26 mouse cellular contexts compared by ENCODE assay signal in genomic region chr5:106367312-106367711, GRCm38 (mm10).
"Had no signal": no experiment of that assay in that cellular context is flagged by ENCODE, and none has a peak within 500 bp of the region (broad histone marks: within the 10 kb centered on the region; RNA-seq: fewer than 3 reads in every experiment).

No protein-coding gene starts in this region.

- H3K4me1 ChIP-seq: heart, embryonic 13.5 days; heart, embryonic 15.5 days; hindbrain, embryonic 15.5 days; kidney, embryonic 15.5 days; limb, embryonic 10.5 days; limb, embryonic 12.5 days had no signal

- DNase-seq: gastrocnemius, adult 2 months; gastrocnemius, postnatal 10 days; gastrocnemius, postnatal 25 days; heart, adult 18-20 months; heart, postnatal 14 days; heart, postnatal 36 days; kidney, adult 11 months; kidney, adult 2 months; kidney, adult 9 months; kidney, postnatal 10 days; kidney, postnatal 25 days; kidney, postnatal 4 days; liver had no signal

- H3K4me3 ChIP-seq: gastrocnemius, adult 2 months; heart, embryonic 13.5 days; heart, embryonic 15.5 days; hindbrain, embryonic 13.5 days; hindbrain, embryonic 15.5 days; kidney, embryonic 15.5 days; layer of hippocampus, adult 2 months; left cerebral cortex, adult 2 months; limb, embryonic 10.5 days; limb, embryonic 12.5 days had no signal

- H3K27ac ChIP-seq: gastrocnemius, adult 2 months; heart, embryonic 13.5 days; heart, embryonic 15.5 days; hindbrain, embryonic 13.5 days; hindbrain, embryonic 15.5 days; hindbrain, postnatal 0 days; kidney, embryonic 15.5 days; layer of hippocampus, adult 2 months; left cerebral cortex, adult 2 months; limb, embryonic 10.5 days; limb, embryonic 12.5 days had no signal

- H3K9ac ChIP-seq: heart, embryonic 13.5 days; heart, embryonic 15.5 days; hindbrain, embryonic 13.5 days; hindbrain, embryonic 15.5 days; kidney, embryonic 15.5 days; limb, embryonic 12.5 days had no signal

- H3K27me3 ChIP-seq: heart, embryonic 13.5 days; heart, embryonic 15.5 days; hindbrain, embryonic 13.5 days; hindbrain, embryonic 15.5 days; kidney, embryonic 15.5 days had no signal

- H3K9me3 ChIP-seq: heart, embryonic 13.5 days; heart, embryonic 15.5 days; hindbrain, embryonic 13.5 days; hindbrain, embryonic 15.5 days; kidney, embryonic 15.5 days; limb, embryonic 10.5 days; limb, embryonic 12.5 days had no signal

- H3K4me2 ChIP-seq: heart, embryonic 11.5 days; heart, embryonic 13.5 days; heart, embryonic 15.5 days; hindbrain, embryonic 13.5 days; hindbrain, embryonic 15.5 days; kidney, embryonic 15.5 days; limb, embryonic 12.5 days; liver, embryonic 11.5 days had no signal

- H3K36me3 ChIP-seq: heart, embryonic 13.5 days; heart, embryonic 15.5 days; hindbrain, embryonic 13.5 days; hindbrain, embryonic 15.5 days; kidney, embryonic 15.5 days; limb, embryonic 10.5 days; limb, embryonic 12.5 days had no signal

- ATAC-seq: intestine, embryonic 16.5 days had no signal
